Mouse (Mus musculus) urinary bladder, adult 2 months (tissue): Measurements from ENCODE around the gene Pgls. TPM values are rescaled to one million over a fixed set of nuclear protein-coding genes. Genes with fewer than 3 reads are reported as not detected.
A peak's percentile ranks its signal among the peaks of the same experiment; 100 is the strongest.

Experiments used
- DNase-seq: peaks from one replicate; pipeline ENCODE4 v3.0.0; 2022; ENCODE audit warnings: low spot score
- polyA plus RNA-seq: library from polyadenylated mRNA; depleted of rRNA; stranded (reverse); fragments of >200 nt; gene quantifications from 2 replicates; pipeline ENCODE4 v1.2.3, GENCODE M21; 2012; rRNA removed

The Pgls gene
- 41.7 and 60.4 TPM in 2 replicates for polyA plus RNA-seq

DNA sequence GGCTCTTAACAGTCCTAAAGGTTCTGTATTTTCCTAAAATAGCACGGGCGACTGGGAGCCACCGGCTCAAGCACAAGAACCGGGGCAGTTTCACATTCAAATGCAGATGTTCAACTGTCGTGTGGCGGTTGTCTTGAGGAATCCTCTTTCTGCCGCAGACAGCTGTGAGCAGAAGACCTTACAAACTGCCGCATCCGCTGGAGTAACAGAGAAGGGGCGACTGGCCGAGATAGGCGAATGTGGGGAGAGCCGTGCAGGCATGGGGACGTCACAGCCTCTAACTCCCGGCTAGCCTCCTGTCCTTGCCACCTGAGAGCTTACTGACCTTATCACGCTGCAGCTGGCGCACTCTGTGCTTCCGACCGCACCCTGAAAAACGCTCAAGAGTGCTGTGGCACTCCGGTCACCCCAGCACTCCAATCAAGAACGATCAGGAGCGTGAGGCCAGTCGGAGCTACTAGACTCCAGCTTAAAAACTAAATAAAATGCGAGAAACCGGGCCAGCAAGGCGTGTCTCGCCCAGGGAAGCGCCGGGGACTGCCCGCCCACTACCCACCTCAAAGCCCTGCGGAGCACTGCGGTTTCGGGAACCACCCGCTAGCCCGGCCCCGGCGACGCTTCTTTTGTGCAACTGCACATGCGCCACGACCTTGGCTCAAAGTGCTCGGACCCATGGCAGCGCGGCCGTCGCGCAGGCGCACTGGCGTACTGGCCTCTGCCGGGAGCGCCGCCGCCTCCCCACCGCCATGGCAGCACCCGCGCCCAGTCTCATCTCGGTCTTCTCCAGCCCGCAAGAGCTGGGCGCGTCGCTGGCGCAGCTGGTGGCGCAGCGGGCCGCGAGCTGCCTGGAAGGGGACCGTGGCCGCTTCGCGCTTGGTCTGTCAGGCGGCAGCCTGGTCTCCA, at the start of gene Pgls:
Gene Pgls, plus strand, starts transcription at position 706 of the 903 bp plus-strand sequence.
- DNase-seq, result peak; percentile 97

DNA sequence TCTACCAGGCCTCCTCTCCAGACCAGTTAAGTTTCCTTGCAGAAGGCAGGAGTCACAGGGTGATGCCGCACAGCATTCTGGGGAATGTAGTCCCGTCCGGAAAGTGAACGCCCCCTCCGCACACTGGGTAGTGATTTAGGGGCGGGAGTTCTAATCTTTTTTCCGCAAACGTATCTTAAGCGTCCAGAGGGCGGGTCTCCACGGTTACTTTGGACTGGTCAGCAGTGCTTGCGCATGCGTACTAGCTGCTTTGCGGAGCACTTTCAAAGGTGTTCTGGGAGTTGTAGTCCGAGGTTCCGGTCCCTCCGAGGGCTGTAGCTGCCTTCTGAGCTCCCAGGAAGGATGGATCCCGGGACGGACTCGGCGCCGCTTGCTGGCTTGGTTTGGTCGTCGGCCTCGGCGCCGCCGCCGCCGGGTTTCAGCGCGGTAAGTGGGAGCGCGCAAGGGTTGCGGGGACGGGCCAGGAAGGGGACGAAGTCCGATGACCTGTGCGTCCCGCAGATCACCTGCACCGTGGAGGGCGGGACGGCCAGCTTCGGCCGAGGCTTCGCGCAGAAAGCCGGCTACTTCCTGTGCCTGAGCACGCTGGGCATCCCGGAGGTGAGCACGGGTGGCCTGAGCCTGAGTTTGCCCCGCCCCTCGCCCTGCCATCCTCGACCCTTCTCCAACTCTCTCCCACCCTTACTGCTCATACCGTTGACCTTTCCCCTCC, 49.2 kb upstream of the Pgls start, which contains the start of gene Mvb12a:
Gene Mvb12a, plus strand, starts transcription at position 291 of the 712 bp plus-strand sequence.
- DNase-seq, result peak; percentile 73

DNA sequence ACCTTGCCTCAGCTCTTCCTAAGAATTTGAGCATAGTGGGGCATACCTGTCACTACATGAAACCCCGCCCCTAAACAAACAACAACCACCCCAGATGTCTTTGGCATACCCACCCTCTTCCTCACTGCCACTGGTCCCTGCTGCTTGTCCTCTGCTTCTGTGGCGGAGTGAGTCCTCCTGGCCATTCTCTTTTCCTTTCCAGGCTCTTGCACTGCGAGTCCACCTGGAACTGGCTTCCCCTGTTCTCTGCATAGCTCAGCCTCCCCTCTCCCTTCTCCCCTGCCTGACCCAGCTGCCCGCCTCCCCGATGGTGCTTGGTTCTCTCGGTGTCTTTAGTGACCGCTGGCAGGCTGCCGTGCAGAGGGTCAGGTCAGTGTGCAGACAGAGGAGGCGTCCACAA, 48.2 kb upstream of the Pgls start:
- no peak for DNase-seq

DNA sequence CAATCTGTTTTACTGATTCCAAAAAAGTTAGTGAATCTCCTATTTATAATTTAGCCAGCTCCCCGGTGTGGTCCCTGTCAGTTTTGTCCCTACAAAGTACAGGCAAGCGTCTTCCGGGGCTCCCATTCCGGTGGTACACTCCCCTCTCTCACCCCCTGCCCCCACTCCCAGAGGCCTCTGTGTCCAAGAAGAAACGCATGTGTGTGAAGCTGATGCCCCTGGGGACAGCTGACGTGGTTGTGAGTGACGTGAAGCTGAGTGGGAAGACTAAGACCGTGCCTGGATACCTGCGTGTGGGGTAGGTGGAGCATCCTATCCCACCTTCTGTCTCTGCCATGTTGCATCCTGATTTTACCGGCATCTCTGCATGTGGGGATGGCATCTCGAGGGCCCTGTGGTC, 46.9 kb upstream of the Pgls start:
- no peak for DNase-seq

DNA sequence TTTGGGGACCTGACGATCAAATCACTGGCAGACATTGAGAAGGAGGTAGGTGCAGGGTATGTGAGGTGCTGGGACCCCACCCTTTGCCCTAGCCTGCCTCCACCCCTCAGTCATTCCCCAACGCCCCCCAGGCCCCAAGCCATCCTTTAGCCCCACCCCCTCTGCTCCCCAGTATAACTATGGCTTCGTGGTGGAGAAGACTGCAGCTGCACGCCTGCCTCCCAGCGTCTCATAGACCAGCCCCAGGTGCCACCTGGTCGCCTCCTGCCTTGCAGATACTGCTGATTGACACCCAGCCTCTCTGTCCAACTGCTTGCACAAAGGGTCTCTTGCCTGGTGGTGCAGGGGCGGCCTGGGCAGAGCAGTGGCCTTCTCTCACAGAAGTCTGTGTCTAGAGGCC, 44.4 kb upstream of the Pgls start:
- DNase-seq, result no peak

DNA sequence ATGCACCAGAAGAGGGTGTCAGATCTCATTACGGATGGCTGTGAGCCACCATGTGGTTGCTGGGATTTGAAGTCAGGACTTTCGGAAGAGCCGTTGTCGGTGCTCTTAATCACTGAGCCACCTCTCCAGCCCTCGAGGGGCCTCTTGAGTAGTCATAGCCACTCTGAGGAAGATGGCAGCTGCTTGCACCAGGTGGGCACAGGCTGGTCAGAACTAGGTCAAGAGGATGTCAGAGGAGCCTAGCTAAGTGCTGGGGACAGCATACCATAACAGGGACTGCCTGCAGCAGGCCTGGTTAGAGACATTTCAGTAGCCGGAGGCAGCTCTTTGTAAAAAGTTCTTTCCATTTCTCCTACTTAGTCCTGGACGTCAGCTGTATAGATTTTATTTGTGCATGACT, 41.2 kb upstream of the Pgls start:
- no peak for DNase-seq

DNA sequence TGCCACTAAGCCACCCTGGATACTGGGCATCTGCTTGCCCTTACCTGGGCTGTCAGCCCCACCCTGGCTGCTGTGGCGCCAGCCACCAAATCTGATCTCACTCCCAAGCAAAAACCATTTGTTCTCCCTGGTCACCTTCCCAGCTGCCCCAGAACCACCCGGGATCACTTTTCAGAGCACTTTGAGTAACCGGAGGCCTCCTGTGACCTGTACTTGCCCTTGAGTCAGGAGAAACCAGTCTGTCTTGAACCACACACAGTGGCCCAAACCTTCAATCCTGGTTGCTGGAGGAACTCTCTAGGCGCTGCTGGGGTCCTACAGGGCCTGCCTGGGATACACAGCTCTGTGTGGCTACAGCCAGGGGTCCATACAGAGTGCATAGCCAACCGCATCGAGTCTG, 39.2 kb upstream of the Pgls start:
- DNase-seq, result no peak

DNA sequence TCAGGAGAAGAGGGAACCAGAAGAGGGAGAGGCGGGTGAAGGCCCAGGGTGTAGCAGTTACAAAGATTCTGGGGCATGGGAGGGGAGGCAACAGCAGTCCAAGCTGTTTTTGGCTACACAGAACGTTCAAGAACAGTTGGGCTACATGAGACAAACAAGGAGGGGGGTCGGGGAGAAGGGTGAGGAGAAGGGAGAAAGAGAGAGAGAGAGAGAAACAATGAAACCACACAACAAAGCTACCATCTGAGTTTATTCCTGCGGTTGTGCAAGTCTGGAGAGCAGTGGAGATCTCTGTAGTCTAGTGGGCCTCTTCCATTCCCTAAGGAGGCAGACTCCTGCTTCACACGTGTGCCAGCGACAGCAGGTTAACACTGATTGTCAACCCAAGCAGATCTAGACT, 38.0 kb upstream of the Pgls start:
- no peak for DNase-seq

DNA sequence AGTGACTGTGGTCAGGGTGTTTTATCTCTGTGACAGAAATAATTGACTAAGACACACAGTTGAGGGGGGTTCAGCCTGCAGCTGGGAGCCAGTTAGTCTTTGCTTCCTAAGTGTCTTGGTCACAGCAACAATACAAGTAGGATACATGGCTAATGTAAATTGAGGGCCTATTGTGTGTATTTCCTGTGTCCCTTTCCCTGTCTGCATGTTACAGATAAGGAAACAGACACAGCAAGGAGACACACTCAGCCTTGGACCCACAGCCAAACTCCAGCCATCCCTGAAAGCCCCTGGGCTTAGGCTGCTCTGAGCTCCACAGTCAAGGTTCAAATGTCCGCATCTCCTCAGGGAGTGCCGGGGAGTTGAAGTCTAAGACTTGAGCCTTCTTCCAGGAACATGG, 37.3 kb upstream of the Pgls start:
- no peak for DNase-seq

DNA sequence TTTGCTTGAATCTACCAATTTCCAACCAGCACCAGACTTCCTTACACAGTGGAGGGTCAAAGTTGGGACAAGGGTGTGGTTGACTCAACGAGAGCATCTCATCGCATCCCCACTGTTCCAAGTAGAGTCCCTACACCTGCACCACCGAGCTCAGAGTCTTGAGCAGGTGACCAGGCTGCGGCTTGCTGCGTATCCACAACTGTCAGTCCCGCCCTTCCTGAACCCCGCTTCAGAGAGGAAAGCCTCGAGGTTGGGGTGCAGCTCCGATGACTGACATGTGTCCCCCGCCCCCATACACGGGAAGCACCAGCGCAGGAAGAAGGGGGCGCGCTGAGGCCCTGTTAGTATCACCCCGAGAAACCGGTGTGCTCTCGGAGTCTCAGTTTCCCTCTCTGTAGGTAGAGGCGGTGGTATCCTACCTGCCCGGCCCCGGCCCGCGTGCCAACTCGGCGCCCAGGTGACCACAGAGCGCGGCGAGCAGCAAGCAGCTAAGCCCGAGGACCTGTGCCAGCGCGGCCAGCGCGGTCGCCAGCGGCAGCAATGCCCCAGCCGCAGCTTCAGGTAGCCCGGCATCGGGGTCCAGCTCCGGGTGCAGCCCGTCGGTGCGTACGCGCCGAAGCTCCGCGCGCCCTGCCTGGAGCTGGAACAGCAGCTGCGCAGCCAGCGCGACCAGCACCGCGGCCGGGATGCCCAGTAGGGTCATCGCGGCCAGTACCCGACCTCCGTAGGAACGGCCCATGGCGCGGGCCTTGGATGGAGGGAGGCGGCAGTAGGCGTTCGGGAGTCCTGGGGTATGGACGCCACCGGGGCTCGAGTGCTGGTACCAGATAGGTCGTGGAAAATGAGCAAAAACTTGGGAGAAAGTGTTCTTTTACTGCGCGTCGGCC, 33.7 kb upstream of the Pgls start, which contains the start of gene Tmem221:
Gene Tmem221, minus strand, starts transcription at position 801 of the 887 bp plus-strand sequence.
- DNase-seq, result no peak

DNA sequence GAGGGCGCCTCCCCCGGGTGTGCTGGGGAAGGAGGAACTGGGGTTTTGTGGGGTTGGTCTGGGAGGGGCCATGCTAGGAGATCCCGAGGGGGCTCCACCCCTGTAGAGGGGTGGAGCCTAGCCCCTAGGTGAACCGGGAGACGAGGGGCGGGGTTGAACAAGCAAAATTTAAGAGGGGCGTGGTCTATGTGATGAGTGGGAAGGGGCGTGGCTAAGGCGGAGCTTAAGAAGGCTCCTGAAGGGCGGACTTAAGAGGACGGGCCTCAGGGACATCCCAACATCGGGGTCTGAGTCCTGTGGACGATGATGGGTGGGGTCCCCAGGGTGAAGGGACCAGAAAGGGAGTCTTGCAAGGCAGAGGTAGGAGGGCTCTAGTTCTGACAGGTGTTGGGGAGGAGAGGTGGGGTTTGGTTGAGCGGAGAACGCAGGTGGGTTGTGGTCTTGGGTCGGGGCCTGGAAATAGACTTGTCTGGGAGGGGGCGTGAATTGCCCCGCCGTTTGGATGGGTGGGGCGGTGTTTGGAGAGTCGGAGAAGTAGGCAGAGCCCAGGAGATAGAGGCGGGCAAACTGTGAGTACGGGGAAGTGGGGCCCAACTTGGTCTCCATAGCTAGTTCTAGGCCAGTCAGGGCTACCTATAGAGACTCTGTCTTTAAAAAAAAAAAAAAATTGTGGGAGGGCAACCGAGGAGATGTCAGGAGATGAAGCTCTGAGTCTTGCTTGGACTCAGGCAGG, 32.9 kb upstream of the Pgls start:
- no peak for DNase-seq

DNA sequence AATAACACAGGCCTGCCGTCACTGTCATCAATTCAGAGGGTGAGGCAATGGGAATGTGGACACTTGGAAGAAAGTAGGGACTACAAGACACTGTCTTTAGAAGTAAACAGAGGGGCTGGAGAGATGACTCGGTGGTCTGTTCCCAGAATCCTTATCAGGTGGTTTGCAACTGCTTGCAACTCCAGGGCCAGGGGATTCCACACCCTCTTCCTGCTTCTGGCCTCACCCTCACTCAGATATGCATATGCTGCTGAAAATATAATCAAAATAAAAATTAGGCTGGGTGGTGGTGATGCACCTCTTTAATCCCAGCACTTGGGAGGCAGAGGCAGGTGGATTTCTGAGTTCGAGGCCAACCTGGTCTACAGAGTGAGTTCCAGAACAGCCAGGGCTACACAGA, 31.9 kb upstream of the Pgls start:
- no peak for DNase-seq

DNA sequence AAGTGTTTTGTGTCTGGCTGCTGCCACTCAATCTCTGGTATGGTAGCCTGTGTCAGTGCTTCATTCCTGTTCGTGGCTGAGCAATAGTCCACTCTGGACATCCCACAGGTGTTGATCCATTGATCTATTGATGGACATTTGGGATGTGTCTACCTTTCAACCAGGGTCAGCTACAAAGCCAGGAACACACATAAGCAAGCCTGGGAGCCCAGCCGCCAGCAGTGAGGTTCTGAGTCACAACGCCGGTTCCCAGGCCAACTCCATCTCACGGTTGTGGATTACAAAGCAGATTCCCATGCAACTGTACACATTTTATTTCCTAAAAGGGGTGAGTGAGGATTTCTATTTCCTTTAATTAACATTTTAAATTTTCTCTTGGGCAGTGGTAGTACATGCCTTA, 31.2 kb upstream of the Pgls start:
- no peak for DNase-seq

DNA sequence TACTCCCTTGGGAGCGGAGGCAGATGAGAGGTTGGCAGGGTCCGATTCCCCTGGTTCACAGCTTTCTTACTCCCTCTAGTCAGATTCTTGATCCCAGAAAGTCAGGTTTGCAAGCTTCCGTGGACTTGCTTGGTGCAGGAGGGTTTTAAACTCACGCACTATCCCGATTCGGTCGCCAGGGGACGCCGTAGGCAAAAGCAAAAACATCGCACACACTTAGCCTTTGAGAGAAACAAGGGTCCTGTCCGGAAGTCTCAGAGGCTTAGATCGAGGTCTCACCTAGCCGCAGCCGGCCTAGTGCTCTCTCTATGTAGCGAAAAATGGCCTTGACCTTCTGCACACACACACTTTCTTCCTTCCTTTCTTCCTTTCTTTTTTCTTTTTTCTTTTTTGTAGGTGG, 30.6 kb upstream of the Pgls start:
- DNase-seq, result no peak

DNA sequence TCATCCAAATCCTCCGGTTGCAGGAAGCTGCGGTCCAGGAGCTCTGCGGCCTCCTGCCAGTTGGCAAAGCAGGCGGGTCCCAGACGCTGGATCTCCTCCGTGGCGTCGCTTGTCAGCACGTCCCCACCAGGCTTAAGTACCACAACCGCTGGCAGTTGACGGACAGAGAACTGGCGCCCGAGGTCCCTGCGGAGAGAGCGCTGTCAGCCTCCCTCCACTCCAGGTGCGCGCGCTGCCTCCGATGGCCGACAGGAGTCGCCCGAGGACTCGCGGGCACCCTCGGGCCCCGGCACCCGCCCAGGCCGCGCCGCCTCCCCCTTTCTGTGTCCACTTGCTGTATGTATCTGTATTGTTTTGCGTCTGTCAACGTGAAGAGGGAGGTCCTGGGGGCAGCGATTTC, 29.2 kb upstream of the Pgls start:
- peak; percentile 75 for DNase-seq

DNA sequence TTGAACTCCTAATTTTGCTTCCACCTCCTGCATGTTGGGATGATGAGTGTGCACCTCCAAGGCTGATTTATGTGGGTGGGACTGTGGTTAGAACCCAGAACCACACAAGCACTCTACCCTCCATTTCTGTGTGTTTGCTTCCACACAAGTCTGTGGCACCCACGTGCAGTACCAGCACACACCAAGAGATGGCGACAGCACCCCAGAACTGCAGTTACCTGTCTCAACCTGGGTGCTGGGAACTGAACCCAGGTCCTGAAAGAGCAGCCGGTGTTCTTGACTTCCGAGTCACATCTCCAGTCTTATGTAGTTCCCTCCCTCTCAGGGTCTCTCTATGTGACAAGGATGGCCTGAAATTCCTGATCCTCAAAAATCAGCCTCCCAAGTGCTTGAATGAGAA, 28.0 kb upstream of the Pgls start:
- DNase-seq, result no peak

DNA sequence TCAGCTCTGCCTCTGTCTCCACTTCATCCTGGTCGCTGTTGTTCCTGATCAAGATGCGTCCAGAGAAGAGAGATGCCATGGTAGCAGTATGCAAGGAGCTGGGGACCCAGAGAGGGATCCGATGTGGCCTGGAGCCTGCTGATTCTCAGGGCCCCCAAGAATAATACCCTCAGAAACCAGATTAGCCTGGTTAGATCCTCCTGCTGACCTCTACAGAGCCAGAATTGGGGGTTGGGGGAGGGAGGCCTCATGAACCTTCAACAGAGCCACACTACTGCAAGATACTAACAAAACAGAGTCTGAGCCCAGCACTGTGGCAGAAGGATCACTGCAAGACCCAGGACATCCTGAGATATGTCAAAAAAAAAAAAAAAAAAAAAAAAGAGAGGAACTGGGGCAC, 25.5 kb upstream of the Pgls start, which contains the start of gene Nxnl1:
Gene Nxnl1, minus strand, starts transcription at position 101 of the 400 bp plus-strand sequence.
- DNase-seq, result no peak

DNA sequence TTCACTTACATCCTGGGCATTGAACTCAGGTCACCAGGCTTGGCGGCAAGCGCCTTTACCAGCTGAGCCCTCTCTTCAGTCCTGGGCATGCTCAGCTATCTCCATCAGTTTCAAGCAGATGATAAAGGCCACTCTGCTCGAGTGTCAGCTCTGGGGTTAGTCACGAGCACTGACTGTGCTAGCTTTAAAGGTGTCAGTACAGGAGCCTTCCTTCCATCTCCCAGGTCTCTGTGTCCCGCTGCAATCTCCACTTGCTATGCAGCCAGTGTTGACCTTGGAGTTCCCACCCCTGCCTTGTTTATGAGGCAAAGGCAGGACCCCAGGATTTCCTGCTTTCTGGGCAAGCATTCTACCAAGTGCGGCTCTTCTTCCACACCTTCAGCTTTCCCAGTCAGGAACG, 24.4 kb upstream of the Pgls start:
- no peak for DNase-seq

DNA sequence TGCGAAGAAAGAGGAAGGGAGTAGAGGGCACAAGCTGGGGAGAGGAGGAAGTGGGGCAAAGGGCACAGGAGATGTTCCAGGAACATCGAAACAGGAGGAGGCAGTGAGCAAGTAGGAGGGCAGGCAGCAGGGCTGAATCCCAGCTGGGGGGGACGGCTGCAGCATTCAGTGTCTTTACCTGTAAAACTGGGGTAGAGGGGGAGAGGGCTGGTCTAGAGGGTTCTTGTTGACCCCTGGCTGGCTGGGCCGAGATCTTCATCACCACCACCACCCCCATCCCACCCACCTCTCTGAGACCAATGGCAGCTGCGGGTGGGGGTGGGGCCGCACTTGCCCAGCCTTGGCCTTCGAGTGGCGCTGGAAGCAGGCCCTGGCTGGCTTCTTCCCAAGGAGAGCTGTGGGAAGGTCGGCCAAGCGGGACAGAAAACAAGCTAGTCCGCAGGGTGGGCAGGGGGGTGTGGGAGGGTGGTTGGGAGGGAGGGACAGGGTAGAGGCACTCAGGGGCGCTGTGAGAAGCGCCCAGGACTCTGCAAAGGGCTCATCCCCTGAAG, 23.5 kb upstream of the Pgls start, which contains the start of gene Slc27a1:
Gene Slc27a1, plus strand, starts transcription at position 496 of the 551 bp plus-strand sequence.
- no peak for DNase-seq

DNA sequence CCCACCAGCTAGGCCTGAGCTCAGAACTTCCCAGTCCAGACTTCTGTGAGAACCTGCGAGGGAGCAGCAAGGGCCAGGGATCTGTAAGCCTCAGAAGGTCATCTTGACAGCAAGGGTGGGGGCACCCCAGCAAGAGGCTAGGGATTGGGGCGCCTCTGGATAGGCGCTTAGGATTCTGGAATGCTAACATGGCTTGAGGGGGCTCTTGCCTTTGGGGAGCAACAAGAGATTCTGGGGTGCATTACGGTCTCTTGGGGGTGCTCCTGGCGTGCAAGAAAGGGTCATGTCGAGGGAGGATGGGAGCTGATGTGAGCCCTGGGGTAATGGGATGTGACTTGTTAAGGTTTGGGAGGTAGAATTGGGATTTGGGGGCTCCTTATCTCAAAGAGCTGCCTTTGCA, 23.0 kb upstream of the Pgls start:
- DNase-seq, result no peak
